Mouse (Mus musculus) embryonic fibroblast, embryonic 13.5 days (primary cell): ENCODE data around the gene Cpt1c. TPM values are rescaled to one million over a fixed set of nuclear protein-coding genes. Genes with fewer than 3 reads are reported as not detected.

Experiments used
- H3K27ac ChIP-seq: 2 replicates; pipeline ENCODE4 v1.5.1; 2012; ENCODE audit warnings: low read length, control low read depth, inconsistent platforms; ENCODE audit not compliant: insufficient read depth
- H3K4me1 ChIP-seq: 2 replicates; pipeline ENCODE4 v1.6.1; 2011; ENCODE audit warnings: low read length; ENCODE audit not compliant: control insufficient read depth, insufficient read depth
- H3K4me3 ChIP-seq: 2 replicates; pipeline ENCODE4 v1.5.1; 2011; ENCODE audit warnings: mild to moderate bottlenecking, control low read depth, low read length; ENCODE audit not compliant: insufficient read depth
- CTCF ChIP-seq: IDR thresholded peaks from 2 replicates; pipeline ENCODE4 v1.5.1; 2011; ENCODE audit warnings: mild to moderate bottlenecking, control low read depth, low read length, moderate library complexity, borderline replicate concordance; ENCODE audit not compliant: insufficient read depth
- POLR2A ChIP-seq: IDR thresholded peaks from 2 replicates; pipeline ENCODE4 v1.6.1; 2011; ENCODE audit warnings: low read depth, mild to moderate bottlenecking, control low read depth, low read length, moderate library complexity
- polyA plus RNA-seq: library from polyadenylated mRNA; stranded (reverse); fragments of >200 nt; gene quantifications from 2 replicates; pipeline ENCODE4 v1.2.4, GENCODE M21; 2011; ENCODE audit warnings: low read depth; ENCODE audit not compliant: missing spikeins, insufficient read length

The Cpt1c gene
- polyA plus RNA-seq, 1 experiment: 82.5 TPM

DNA sequence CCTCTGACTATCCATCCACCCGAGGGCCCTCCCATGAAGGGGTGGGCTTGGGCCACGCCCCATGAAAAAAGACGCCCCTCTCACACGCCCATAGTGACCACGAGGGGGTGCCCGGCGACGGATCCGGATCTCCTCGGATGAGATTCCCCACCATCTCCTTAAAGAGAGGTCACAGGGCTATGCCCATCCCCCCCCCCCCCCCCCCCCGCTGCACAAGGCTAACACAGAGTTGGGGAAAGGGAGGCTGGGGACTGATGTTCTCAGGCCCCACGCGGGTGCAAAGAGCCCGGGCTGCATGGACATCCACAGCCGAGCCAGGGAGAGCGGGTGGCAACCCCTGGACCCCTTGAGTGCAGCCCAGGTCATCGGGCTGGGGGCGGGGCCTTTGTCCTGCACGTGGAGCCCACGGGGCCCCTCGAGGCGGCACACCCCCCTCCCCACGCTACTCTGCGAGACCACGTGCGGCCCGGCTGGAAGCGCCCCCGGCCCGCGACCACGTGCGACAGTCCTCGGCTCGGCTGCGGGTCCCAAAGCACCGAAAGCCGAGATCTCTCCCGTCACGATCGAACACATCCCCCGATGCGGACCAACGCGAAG lies 11.0 kb upstream of the Cpt1c start:
- Histone ChIP-seq H3K27ac (peak overlapping the region; percentile 87), H3K4me3 (peak overlapping the region; percentile 95), H3K4me1 (no peaks in the 10 kb centered on the region)
- TF ChIP-seq CTCF: no peak
- TF ChIP-seq POLR2A: no peak

DNA sequence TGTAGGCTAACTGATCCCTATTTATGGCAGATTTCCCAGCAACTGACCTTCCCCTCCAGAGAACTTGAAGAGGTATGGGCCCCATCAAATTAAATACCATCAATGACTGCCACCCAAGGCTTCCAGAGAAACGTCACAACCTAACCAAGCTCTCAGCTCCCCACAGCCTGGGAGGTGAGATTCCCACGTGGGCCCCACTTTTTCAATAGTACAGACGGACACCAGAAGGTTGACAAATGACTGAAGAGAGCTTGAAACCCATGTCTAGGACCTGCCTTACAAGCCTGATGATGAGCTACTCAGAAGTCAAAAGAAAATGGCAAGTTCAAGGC lies 10.1 kb upstream of the Cpt1c start:
- no peaks in the 10 kb centered on the region for H3K4me1 ChIP-seq
- TF ChIP-seq POLR2A (no peak), CTCF (no peak)
- H3K27ac ChIP-seq: no peak overlapping the region
- H3K4me3 ChIP-seq: peak overlapping the region; percentile 95

GRCm38 (mm10) chr7:44983944-44984832 lies 9.5 kb upstream of the Cpt1c start:
- TF ChIP-seq CTCF (no peak), POLR2A (no peak)
- Histone ChIP-seq H3K4me1 (no peaks in the 10 kb centered on the region), H3K27ac (peak overlapping the region; percentile 15), H3K4me3 (peak overlapping the region; percentile 95; the same call in 1 of the 2 replicates)

DNA sequence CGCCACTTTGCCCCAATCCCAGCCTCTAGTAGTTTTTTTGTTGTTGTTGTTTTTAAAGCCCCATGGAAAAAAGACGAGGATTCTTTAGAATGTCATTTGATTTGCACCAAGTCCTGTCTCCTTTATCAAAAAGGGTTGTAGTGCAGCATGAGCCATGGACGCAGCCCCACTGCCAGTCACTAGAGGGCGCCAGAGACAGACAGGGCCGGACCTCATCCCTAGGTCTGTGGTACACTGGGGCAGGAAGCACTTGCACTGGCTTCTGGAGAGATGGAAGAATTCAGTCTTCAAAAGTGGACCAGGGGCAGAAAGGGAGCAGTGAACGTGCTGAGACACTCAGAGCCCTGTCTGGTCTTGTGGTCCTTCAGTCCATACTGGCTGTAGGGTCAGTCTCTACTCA lies 8.4 kb upstream of the Cpt1c start:
- no peak for TF ChIP-seq POLR2A
- TF ChIP-seq CTCF: peak; percentile 97
- Histone ChIP-seq H3K4me3 (no peak overlapping the region), H3K4me1 (no peaks in the 10 kb centered on the region), H3K27ac (no peak overlapping the region)

- TF ChIP-seq POLR2A (no peak), CTCF (no peak)
- Histone ChIP-seq H3K4me1 (no peaks in the 10 kb centered on the region), H3K27ac (no peak overlapping the region), H3K4me3 (no peak overlapping the region)
Observed at GRCm38 (mm10) chr7:44981539-44981938, 6.9 kb upstream of the Cpt1c start.

- Histone ChIP-seq H3K27ac (no peak overlapping the region), H3K4me1 (no peaks in the 10 kb centered on the region; the same call in 1 of the 2 replicates), H3K4me3 (no peak overlapping the region)
- TF ChIP-seq CTCF: no peak
- no peak for TF ChIP-seq POLR2A
Observed at GRCm38 (mm10) chr7:44978300-44978699, 3.6 kb upstream of the Cpt1c start.

DNA sequence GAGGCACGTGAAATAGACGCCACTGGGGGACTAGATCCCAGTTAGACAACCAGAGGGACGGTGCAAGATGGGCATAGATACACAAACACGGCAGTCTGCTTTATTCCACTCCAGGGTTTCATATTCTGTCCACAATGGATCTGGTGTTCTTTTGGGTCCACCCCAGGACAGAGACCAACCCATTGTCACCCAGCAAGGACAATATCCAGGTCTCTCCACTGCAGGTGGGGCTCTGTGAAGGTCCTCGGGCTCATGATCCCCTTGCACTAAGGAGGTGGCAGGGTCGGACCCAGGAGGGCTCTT lies 417 bp upstream of the Cpt1c start:
- Histone ChIP-seq H3K4me3 (no peak overlapping the region), H3K4me1 (peaks cover 6% of the 10 kb centered on the region), H3K27ac (no peak overlapping the region; the same call in 1 of the 2 replicates)
- TF ChIP-seq POLR2A: no peak
- no peak for TF ChIP-seq CTCF

GRCm38 (mm10) chr7:44973415-44974130 lies 1.1 kb downstream of the Cpt1c start:
- peaks cover 6% of the 10 kb centered on the region for H3K4me1 ChIP-seq
- peak overlapping the region; percentile 96 for H3K27ac ChIP-seq
- TF ChIP-seq CTCF: no peak
- no peak; the same call in 1 of the 2 replicates for TF ChIP-seq POLR2A
- H3K4me3 ChIP-seq: peak overlapping the region; percentile 62

DNA sequence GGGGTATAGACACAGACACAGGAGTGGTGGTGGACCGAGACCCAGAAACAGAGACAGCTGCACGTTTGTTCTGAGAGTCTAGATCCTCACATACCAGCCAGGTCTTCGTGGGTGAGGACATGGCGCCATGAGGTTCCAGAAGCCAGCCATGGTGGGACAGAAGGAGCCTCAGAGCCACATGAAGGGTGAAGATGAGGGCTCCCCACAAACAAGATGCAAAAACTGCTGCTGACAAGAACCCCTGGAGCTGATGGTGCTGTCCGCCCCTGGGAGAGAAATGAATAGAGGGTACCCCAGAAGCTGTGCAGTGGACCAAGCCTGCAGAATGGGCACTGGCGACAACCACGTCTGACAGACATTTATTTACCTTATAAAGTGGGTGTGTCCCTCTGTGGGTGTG lies 3.5 kb downstream of the Cpt1c start:
- no peak for TF ChIP-seq CTCF
- TF ChIP-seq POLR2A: no peak
- Histone ChIP-seq H3K4me1 (peaks cover 6% of the 10 kb centered on the region), H3K4me3 (no peak overlapping the region), H3K27ac (no peak overlapping the region)
